Comparison of ENCODE assay signal across 16 mouse cellular contexts in the genomic region with DNA sequence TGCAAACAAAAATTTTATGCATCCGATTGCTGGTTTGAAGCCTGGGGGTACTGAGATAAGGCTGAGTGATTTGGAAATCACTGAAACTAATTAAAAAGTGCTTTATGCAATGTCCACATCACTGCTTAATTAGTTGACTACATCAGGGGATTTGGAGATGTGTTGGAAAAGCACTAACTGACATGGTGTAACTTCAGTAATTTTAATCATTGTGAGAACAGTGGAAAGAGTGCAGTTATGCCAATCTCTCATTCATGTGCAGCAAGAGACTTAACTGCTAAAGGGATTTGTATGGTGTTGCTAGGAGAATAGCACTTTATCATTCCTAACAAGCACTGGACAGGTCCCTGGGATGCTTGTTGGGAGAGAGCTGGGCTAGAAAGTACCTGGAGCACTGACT.
"Had no signal": no experiment of that assay in that cellular context is flagged by ENCODE, and none has a peak within 500 bp of the region (broad histone marks: within the 10 kb centered on the region; RNA-seq: fewer than 3 reads in every experiment).

No protein-coding gene starts in this region.

- H3K9me3 ChIP-seq: limb, embryonic 10.5 days; liver, embryonic 15.5 days; stomach, embryonic 15.5 days had no signal

- H3K27ac ChIP-seq: limb, embryonic 10.5 days; liver, embryonic 15.5 days; stomach, embryonic 15.5 days had no signal

- H3K27me3 ChIP-seq: liver, embryonic 15.5 days; stomach, embryonic 15.5 days had no signal

- H3K4me3 ChIP-seq: limb, embryonic 10.5 days; liver, embryonic 15.5 days; myocyte; stomach, embryonic 15.5 days had no signal

- H3K9ac ChIP-seq: liver, embryonic 15.5 days; stomach, embryonic 15.5 days had no signal

- DNase-seq: kidney, adult 8-10 months; kidney, postnatal 25 days; lung, adult 2 months; lung, postnatal 4 days; retina, postnatal 1 day; right cerebral cortex, postnatal 14 days; thymus, adult 2 months; thymus, postnatal 25 days had no signal

- H3K4me1 ChIP-seq: limb, embryonic 10.5 days; liver, embryonic 15.5 days; stomach, embryonic 15.5 days had no signal

- H3K36me3 ChIP-seq: limb, embryonic 10.5 days; liver, embryonic 15.5 days; stomach, embryonic 15.5 days had no signal

- ATAC-seq: inflammation-experienced regulatory T-cells, adult 6 months; intestine, postnatal 0 days; lung, postnatal 0 days had no signal

- H3K4me2 ChIP-seq: liver, embryonic 11.5 days; liver, embryonic 15.5 days; stomach, embryonic 15.5 days had no signal
